Mouse (Mus musculus) heart, adult 18-20 months (tissue): ENCODE measurements around the gene Krtap10-10. TPM values are rescaled to one million over a fixed set of nuclear protein-coding genes. Genes with fewer than 3 reads are reported as not detected.

Experiments used
- DNase-seq, 2 experiments: peaks; one replicate each; pipeline ENCODE4 v3.0.0; 2021 to 2022; ENCODE audit warnings: mixed read lengths in 1 of 2
- long read RNA-seq, 2 experiments: library from polyadenylated mRNA; stranded (forward); transcript quantifications; one replicate each; pipeline ENCODE4 v2.0.0; 2021
- total RNA-seq, 2 experiments: library from RNA; stranded (reverse); gene quantifications; 2 replicates each; pipeline ENCODE4 v1.2.3; 2021

Krtap10-10 gene
- not detected for total RNA-seq
- long read RNA-seq, experiment 1 = 0 reads
- long read RNA-seq, experiment 2 = 0 reads

GRCm38 (mm10) chr10:77835647-77836046 is at the start of gene Krtap10-10:
Krtap10-10 (plus strand) TSS chr10:77835947.
- no peak for DNase-seq

DNA sequence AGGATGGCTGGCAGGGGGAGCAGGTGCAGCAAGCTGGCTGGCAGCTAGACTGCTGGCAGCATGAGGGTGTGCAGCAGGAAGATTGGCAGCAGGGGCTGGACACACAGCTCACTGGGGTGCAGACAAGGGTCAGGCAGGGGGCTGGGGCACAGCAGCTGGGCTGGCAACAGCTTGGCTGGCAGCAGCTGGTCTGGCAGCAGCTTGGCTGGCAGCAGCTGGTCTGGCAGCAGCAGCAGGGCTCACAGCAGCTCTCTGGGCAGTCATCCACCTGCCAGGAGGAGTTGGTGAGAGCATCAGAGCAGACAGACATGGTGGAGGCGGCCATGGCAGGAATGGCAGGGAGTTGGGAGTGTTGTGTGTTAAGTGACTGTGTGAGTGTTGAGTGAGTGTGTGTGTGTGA is 47.9 kb upstream of the Krtap10-10 start, which contains the start of gene Gm7137:
Gene Gm7137 (minus strand): TSS at position 325 of the 400 bp plus-strand sequence.
- DNase-seq = peak in 1 of 2 experiments; percentile 32

DNA sequence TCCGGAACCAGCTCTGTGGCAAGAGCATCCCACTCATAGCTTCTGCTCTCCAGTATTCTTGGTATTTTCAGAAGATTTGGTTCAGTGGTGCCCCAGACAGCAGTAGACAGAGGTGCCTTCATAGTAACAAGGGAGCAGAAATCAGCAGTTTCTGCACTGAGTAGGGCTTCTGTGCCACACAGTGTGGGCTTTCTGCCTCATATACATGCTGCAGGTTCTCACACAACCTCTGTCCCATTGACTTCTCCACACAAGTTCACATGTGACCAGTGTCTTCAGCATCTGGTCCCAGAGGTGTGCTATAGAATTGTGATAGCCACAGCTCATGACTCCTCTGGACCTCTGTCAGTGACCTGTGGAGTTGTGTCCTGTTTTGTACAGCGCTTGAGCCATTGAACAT is 47.1 kb upstream of the Krtap10-10 start:
- no peak for DNase-seq

DNA sequence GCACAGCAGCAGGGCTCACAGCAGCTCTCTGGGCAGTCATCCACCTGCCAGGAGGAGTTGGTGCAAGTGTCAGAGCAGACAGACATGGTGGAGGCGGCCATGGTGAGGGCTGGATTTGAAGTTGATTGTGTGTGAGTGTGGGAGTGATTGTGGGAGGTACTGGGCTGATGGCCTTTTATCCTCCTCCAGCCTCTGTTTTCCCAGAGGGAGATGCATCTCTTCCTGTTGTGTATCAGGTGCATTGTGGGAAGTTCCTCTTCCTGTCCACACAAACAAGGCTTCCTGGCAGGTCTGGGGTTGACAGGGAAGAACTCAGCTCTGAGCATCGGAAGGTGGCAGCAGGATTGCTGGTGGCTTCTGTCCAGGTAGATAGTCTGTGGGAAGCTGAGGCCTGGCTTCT is 40.8 kb upstream of the Krtap10-10 start, which contains the start of gene Gm9639:
Gene Gm9639 (minus strand): TSS at position 101 of the 400 bp plus-strand sequence.
- no peak for DNase-seq

- peak; percentile 11 to 24 for DNase-seq
Measured at GRCm38 (mm10) chr10:77797677-77798076, 38.1 kb upstream of the Krtap10-10 start.

- peak; percentile 6 to 7 for DNase-seq
Measured at GRCm38 (mm10) chr10:77798164-77798920, 37.4 kb upstream of the Krtap10-10 start.

DNA sequence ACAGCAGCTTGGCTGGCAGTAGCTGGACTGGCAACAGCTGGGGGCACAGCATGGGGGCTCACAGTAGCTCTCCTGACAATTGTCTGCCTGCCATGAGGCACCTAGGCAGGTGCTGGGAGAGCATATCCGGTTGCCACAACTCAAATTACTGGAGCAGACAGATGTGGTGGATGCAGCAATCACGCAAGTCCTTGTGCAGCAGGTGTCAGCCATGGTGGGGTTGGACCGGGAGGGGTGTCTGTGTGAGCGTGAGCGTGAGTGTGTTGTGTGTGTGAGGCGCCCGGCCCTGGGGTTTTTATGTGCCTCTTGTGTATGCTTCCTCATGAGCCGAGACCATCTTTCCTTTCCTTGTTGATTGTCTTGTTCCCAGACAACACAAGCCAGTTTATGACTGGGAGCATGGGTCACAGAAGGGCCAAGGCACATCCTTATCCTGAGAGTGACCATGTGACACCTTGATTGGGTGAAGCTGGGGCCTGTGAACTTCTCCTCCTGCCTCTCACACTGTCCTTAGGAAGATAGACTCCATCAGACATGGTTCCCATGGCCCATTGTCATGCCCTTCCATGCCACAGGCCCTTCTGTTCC is 36.7 kb upstream of the Krtap10-10 start, which contains the start of gene Gm19668:
Gene Gm19668 (minus strand): TSS at position 213 of the 588 bp plus-strand sequence.
- DNase-seq = no peak

DNA sequence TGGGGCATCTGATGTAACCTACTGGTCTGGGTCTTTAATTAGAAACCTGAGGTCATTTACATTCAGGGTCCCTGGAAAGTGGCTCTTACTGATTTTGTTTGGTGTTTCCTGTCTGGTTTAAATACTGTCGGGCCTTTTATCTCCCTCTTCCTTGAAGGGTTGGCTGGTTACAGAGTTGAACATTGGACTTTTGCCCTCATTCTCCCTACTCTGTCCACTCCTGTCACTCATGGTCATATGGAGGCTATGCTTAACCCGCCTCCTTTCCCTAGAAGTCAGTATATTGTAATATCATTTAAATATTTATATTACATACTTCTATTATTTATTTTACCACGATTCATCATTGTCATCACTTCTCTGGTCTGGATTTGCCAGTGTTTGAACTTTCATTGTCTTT is 31.7 kb upstream of the Krtap10-10 start:
- no peak for DNase-seq

DNA sequence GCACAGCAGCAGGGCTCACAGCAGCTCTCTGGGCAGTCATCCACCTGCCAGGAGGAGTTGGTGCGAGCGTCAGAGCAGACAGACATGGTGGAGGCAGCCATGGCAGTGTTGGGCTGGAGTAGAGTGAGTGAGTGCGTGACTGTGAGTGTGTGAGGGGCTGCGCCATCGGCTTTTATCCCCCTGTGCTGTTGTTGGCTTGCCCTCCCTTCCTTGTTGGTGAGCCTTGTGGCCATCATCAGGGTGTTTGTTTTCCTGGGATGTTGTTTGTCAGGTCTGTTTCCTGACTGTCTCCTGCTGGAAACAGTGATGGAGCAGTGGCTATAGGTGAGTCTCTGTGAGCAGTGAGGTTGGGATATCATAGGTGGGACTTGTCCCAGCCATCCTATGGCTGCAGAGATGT is 24.0 kb upstream of the Krtap10-10 start, which contains the start of gene Gm9507:
Gene Gm9507 (minus strand): TSS at position 101 of the 400 bp plus-strand sequence.
- DNase-seq = no peak

DNA sequence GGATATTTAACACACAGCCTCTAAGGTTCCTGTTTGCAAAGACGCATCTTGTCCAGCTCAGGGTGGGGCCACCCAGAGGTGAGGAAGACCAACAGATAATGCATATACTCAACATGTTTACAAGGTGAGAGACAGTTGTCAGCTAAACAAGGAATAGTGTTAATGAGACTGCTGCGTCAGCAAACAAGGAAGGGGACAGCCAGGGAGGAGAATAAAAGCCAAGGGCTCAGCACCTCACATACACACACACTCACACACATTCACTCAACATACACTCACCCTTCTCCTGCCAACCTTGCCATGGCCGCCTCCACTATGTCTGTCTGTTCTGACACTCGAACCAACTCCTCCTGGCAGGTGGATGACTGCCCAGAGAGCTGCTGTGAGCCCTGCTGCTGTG is 21.4 kb upstream of the Krtap10-10 start, which contains the start of gene Gm2696:
Gene Gm2696 (plus strand): TSS at position 301 of the 400 bp plus-strand sequence.
- no peak for DNase-seq

- peak in 1 of 2 experiments; percentile 31 for DNase-seq
Measured at GRCm38 (mm10) chr10:77815514-77815913, 20.2 kb upstream of the Krtap10-10 start.

DNA sequence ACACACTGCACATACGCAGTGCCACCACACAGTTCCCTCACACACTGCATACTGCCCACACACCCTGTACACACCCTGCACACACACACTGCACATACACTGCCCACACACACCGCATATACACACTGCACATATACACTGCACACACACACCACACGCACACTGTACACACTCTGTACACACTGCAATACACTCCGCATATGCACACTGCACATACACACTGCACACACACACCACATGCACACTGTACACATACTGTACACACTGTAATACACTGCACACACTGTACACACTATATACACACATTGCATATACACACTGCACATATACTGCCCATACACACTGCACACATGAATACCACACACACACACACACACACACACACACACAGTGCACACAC is 17.2 kb upstream of the Krtap10-10 start:
- no peak for DNase-seq

DNA sequence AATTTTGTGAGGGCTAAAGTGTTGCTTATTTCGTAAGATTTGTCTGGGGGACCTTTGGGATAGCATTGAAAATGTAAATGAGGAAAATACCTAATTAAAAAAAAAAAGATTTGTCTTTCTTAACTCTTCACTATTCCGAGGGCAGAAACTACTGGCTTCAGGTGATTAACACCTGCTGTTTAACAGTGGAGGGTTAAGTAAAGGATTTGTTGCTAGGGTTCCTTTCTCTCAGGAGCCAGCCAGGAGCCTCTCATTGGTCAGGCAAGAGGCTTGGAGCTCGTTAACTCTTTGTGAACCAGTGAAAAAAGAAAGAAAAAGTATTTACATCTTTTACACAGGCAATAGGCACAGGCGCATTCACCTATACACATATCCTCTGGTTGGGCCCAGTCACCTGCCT is 16.5 kb upstream of the Krtap10-10 start:
- no peak for DNase-seq

DNA sequence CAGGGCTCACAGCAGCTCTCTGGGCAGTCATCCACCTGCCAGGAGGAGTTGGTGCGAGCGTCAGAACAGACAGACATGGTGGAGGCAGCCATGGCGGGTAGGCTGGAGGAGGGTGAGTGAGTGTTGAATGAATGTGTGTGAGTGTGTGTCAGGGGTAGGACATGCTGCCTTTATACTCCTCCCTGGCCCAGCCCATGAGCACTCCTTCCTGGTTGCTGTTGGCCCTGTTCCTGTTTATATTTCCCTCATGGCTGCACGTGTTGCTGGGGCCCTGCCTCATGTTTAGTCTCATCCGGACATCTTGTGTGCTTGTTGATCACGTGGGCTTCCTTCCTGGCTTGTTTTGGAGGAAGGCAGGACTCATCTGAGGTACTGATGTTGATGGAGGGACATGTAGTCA is 8.8 kb upstream of the Krtap10-10 start, which contains the start of gene Krtap10-4:
Gene Krtap10-4 (minus strand): TSS at position 145 of the 400 bp plus-strand sequence.
- no peak for DNase-seq

- DNase-seq = no peak
Measured at GRCm38 (mm10) chr10:77839006-77839405, 3.3 kb downstream of the Krtap10-10 start.

DNA sequence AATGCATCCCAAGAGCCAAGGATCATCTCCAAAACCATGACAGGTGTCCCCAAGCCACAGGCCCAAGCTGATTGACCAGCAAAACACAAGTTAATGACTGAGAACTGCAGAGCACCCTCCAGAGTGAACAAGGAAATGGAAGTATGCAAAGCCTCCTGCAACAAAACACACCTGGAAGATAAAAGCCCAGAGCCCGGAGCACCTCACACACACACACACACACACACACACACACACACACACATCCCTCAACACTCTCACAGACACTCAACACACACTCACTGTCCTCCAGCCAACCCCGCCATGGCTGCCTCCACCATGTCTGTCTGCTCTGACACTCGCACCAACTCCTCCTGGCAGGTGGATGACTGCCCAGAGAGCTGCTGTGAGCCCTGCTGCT is 10.8 kb downstream of the Krtap10-10 start, which contains the start of gene Gm36176:
Gene Gm36176 (plus strand): TSS at position 301 of the 400 bp plus-strand sequence.
- DNase-seq = no peak

- DNase-seq = no peak
Measured at GRCm38 (mm10) chr10:77846961-77847360, 11.2 kb downstream of the Krtap10-10 start.

- DNase-seq = no peak
Measured at GRCm38 (mm10) chr10:77847538-77847937, 11.8 kb downstream of the Krtap10-10 start.

DNA sequence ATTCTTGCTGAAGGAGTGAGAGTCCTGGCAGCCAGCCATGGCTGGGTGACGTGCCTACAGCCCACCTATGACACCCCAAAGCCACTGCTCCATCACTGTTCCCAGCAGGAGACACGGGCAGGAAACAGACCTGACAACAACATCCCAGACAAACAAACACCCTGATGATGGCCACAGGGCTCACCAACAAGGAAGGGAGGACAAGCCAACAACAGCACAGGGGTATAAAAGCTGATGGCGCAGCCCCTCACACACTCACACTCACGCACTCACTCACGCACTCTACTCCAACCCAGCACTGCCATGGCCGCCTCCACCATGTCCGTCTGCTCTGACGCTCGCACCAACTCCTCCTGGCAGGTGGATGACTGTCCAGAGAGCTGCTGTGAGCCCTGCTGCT is 16.8 kb downstream of the Krtap10-10 start, which contains the start of gene Gm10318:
Gene Gm10318 (plus strand): TSS at position 301 of the 400 bp plus-strand sequence.
- no peak for DNase-seq

- DNase-seq = no peak
Measured at GRCm38 (mm10) chr10:77861675-77862074, 25.9 kb downstream of the Krtap10-10 start, which contains the start of gene Gm3285. Gm3285 (plus strand) TSS chr10:77861975.

DNA sequence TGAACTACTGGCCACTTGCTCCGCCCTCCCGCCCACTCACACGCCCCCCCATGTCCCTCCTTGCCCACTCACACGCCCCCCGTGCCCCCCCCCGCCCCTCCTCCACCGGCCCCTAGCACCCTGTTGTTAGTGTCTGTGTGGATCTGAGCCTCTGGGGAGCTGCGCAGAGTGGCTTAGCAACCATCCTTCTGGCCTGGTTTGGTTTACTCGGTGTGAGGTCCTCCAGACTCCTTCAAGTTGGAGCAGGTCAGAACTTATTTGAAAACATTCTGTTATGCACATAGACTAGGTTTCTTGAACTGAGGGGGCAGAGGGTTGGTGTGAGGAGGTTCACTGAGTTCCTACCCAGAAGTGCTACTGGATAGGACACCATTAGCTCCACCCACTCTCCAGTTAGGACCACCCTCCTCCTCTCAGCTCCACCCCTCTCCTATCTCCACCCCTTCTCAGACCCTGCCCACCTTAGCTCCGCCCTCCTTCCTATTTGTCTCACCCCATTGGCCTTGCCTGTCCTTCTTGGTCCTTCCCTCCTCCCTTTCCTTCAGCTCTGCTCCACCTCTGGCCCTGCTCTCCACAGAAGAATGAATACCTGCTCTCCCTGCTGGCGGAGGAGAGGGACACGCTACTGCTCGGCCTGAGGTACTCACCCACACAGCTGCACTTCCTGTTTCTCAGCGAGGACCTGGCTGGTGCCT is 28.5 kb downstream of the Krtap10-10 start:
- peak; percentile 7 to 8 for DNase-seq

DNA sequence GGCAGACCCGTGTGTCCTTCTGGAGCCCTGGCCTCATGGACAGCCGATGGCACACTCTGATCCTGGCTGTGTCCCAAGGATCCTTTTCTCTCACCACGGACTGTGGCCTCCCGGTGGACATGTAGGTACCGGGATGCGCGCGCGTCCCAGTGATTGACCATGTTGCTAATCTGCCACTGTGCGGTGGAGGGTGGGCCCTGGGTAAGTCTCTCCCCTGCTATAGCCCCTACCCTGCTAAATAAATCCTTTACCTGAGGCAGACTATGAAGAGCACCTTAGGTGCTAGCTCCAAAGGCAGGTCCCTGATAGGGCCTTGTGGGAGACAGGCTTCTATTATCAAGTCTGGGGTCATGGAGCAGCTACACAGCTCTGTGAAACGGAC is 29.0 kb downstream of the Krtap10-10 start:
- DNase-seq = no peak
